Mouse (Mus musculus) C3H10T1/2 (cell line): Measurements from ENCODE around the gene Ccm2. TPM values are rescaled to one million over a fixed set of nuclear protein-coding genes. Genes with fewer than 3 reads are reported as not detected.

Source experiments
- polyA plus RNA-seq, 2 experiments: library from polyadenylated mRNA; unstranded; fragments of >200 nt; fragmentation: generic; extraction: Trizol; gene quantifications; one replicate each; pipeline ENCODE4 v1.2.1; 2012; ENCODE audit warnings: missing spikeins in 2 of 2

Gene Ccm2
- 10 to 100 TPM; 53.3 to 61.3 TPM for polyA plus RNA-seq

DNA sequence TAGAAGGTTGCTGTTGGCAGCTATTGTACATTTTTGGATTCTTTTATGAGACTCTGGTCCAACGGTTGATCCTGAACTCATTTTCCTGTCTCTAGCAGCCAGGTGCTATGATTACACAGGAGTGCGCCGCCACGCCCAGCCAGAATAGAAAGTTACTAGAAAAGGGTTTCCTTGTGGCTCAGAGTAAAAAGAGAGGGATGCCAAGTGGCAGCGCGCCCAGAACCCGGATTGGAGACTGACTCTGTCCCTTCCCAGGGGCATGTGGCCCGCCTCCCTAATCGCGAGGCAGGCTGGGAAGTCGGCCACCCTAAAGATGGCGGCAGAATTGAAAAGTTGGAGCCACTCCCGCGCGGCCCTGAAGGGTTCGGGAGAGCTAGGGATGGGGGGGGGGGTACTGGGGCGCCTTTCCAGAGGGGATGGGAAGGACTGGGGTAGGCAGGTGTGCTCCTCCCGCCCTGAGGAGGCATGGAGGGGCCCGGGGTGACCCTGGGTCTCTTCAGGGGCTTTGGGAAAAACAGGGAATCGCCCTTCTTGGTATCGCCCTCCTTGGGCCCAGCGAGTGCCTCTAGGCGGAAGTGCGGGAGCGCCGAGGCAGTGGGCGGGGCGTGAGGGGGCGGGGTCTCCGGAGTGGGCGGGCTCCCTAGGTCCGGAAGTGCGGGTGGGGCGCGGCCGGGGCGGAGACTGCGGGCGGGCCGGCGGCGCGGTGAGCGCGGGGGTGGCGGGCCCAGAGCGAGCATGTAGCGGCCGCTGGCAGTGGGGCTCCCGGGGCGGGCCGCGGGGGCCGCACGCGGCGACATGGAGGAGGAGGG lies at the start of gene Ccm2:
Gene Ccm2, plus strand, starts transcription at position 683 of the 809 bp plus-strand sequence.

GRCm38 (mm10) chr11:6520507-6521173 lies 26.0 kb upstream of the Ccm2 start, which contains the start of gene Myo1g:
TSS of gene Myo1g (minus strand) at chr11:6520965.

GRCm38 (mm10) chr11:6605491-6606399 lies 59.1 kb downstream of the Ccm2 start, which contains the start of gene Nacad:
TSS of gene Nacad (minus strand) at chr11:6606053.

DNA sequence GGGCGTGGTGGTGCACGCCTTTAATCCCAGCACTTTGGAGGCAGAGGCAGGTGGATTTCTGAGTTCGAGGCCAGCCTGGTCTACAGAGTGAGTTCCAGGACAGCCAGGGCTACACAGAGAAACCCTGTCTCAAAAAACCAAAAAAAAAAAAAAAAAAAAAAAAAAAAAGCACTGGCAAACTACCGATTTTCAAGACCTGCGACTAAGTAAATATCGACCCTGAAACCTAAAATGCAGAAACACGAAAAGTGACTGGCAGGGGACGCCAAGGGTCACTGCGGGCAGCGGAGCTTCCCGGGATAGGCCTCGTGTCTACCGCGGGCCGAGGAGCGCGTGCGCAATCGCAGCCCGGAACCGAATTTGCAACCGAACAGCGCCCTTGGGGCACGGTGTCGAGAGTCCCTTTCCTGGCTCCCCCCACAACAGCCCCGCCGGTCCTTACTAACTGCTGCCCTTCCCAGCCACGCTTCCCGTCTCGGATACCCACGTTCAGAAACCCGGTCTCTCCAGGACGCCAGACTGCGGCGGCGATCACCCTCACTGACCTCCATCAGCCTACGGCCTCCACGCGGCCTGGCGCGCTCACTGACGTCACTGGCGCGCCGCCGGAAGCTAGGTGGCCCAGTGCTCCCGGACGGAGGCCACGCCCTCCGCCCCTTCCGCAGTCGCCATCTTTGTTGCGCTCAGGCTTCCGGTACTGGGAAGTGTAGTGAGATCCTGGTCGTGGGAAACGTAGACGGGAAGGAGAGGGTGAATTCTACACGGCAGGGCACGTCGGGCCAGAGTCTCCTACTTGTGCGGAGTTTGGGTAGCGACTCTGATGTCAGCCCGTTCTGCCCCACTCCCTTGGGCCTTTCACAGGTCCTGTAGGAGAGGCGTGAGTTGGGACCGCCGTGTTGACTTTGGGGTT lies 79.0 kb downstream of the Ccm2 start, which contains the start of gene Tbrg4:
Gene Tbrg4, minus strand, starts transcription at position 590 of the 910 bp plus-strand sequence.

DNA sequence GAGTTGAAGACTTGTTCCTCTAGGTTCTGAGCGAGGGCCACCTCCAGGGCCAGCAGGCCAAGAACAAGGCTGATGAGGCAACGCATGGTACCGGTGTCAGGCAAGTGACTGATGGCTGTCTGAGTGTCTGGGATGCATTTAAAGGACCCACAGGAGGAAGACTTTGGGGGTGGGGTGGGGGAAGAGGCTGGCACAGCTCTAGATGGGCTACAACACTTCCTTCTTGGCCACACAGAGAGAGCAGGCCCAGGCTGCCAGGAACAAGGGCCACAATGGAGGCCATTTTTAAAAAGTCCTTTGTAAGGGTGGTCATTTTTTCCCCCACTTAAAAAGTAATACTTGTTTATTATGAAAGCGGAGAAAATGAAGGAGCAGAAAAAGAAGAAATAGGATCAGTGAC lies 91.8 kb downstream of the Ccm2 start, which contains the start of gene Wap:
Gene Wap, minus strand, starts transcription at position 101 of the 400 bp plus-strand sequence.

Other genes with a start within 250 kb of the Ccm2 start
- gene Zmiz2, start 157.8 kb upstream of the Ccm2 start, polyA plus RNA-seq: 10 to 100 TPM; 28.2 to 40.9 TPM
- gene Ppia, start 131.4 kb upstream of the Ccm2 start, polyA plus RNA-seq: 1,000 to 10,000 TPM; 4,568 to 4,925 TPM
- gene H2afv, start 102.4 kb upstream of the Ccm2 start, polyA plus RNA-seq: 100 to 1,000 TPM; 239 to 552 TPM
- gene Purb, start 71.0 kb upstream of the Ccm2 start, polyA plus RNA-seq: 1 to 10 TPM; 2.7 to 9.9 TPM
- under 1 TPM; 0.01 to 0.13 TPM for gene Myo1g, start 25.9 kb upstream of the Ccm2 start, polyA plus RNA-seq
- gene Nacad, start 59.2 kb downstream of the Ccm2 start, polyA plus RNA-seq: 1 to 10 TPM in 1 of 2 experiments, under 1 TPM in 1; 0.43 to 2.4 TPM
- gene Tbrg4, start 79.2 kb downstream of the Ccm2 start, polyA plus RNA-seq: 10 to 100 TPM; 31.3 to 81.0 TPM
- not detected for gene Wap, start 91.8 kb downstream of the Ccm2 start, polyA plus RNA-seq
- 10 to 100 TPM in 1 of 2 experiments, 1 to 10 TPM in 1; 2.6 to 29.5 TPM for gene Ramp3, start 111.6 kb downstream of the Ccm2 start, polyA plus RNA-seq